Mouse (Mus musculus) heart, postnatal 0 days (tissue): ENCODE results near the gene Mid1. TPM values are rescaled to one million over a fixed set of nuclear protein-coding genes. Genes with fewer than 3 reads are reported as not detected.
A peak's percentile ranks its signal among the peaks of the same experiment; 100 is the strongest.

Experiments
- ATAC-seq: fragments of 200-750 bp; cut with Nextera tagmentation; 2 replicates; pipeline ENCODE4 v1.8.0; 2017; ENCODE audit warnings: low read depth, moderate number of reproducible peaks, moderate library complexity; ENCODE audit not compliant: insufficient read depth
- DNase-seq: peaks from one replicate; pipeline ENCODE4 v3.0.0-alpha.2; 2016; ENCODE audit warnings: low spot score
- H3K27ac ChIP-seq: fragments of 300-500 bp; sonication (generic); 2 replicates; pipeline ENCODE4 v1.5.1; 2014; ENCODE audit warnings: low read depth, mild to moderate bottlenecking
- H3K27me3 ChIP-seq: fragments of 300-500 bp; sonication (generic); 2 replicates; pipeline ENCODE4 v1.6.1; 2014; ENCODE audit warnings: low read length, mixed read lengths; ENCODE audit not compliant: control insufficient read depth, insufficient read depth
- H3K36me3 ChIP-seq: fragments of 300-500 bp; sonication (generic); replicated peaks from 2 replicates; pipeline ENCODE4 v1.6.1; 2014; ENCODE audit warnings: low read length, mixed read lengths; ENCODE audit not compliant: control insufficient read depth, insufficient read depth
- H3K4me1 ChIP-seq: fragments of 300-500 bp; sonication (generic); 2 replicates; pipeline ENCODE4 v1.6.1; 2014; ENCODE audit warnings: antibody characterized with exemption; ENCODE audit not compliant: control insufficient read depth, insufficient read depth
- H3K4me2 ChIP-seq: fragments of 300-500 bp; sonication (generic); 2 replicates; pipeline ENCODE4 v1.6.1; 2014; ENCODE audit warnings: low read depth, mild to moderate bottlenecking, low read length, moderate library complexity
- H3K4me3 ChIP-seq: fragments of 300-500 bp; sonication (generic); 2 replicates; pipeline ENCODE4 v1.5.1; 2014; ENCODE audit warnings: low read depth, low read length
- H3K9ac ChIP-seq: fragments of 300-500 bp; sonication (generic); replicated peaks from 2 replicates; pipeline ENCODE4 v1.6.1; 2014; ENCODE audit warnings: low read depth, low read length, mixed read lengths
- H3K9me3 ChIP-seq: fragments of 300-500 bp; sonication (generic); replicated peaks from 2 replicates; pipeline ENCODE4 v1.6.1; 2016; ENCODE audit warnings: low read length; ENCODE audit not compliant: control insufficient read depth
- CTCF ChIP-seq: IDR thresholded peaks from 2 replicates; pipeline ENCODE4 v1.5.1; 2016; ENCODE audit warnings: antibody characterized with exemption, control low read depth, low read depth
- EP300 ChIP-seq: IDR thresholded peaks from 2 replicates; pipeline ENCODE4 v1.6.1; 2016; ENCODE audit warnings: antibody characterized with exemption, low read depth
- WGBS: fragments of 180-500 bp; shearing (Covaris S2); extraction: QIAGEN DNeasy Blood & Tissue Kit; methylation state at CpG from one replicate; pipeline ENCODE4 v1.1.7; 2014; 5-methylcytosine and 5-hydroxymethylcytosine counted together
- polyA plus RNA-seq: library from polyadenylated mRNA; unstranded; fragments of >200 nt; fragmentation: Nextera tagmentation; extraction: Ambion mirVana; gene quantifications from 2 replicates; pipeline ENCODE4 v1.2.1, GENCODE M21; 2015
- total RNA-seq: library from RNA; depleted of rRNA; stranded (reverse); fragments of >200 nt; gene quantifications from 2 replicates; pipeline ENCODE4 v1.2.3, GENCODE M21; 2014; ENCODE audit warnings: low replicate concordance

Mid1 gene
- total and polyA plus RNA-seq, 2 experiments from 2014 or later: 2.8 to 10.6 TPM

DNA sequence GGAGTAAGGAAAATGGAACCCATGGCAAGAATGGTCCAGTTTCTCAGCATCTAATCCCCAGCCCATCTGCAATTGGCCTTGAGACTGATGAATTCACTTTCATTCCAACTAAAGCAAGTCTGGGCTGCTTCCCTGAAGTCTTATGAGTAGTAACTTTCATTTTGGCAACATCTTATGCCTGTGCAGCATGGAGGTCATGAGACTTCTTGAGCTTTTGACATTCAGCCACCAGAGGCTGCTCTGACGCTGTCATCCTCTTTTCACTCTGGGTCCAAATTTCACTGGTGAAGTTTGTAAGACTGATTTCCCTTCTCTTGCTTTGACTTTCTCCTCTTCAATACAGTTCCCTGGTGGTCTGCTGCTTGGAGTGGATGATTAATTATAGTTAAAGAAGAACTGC, 177.8 kb downstream of the Mid1 start:
- no peak overlapping the region for H3K27ac ChIP-seq
- DNase-seq: no peak

DNA sequence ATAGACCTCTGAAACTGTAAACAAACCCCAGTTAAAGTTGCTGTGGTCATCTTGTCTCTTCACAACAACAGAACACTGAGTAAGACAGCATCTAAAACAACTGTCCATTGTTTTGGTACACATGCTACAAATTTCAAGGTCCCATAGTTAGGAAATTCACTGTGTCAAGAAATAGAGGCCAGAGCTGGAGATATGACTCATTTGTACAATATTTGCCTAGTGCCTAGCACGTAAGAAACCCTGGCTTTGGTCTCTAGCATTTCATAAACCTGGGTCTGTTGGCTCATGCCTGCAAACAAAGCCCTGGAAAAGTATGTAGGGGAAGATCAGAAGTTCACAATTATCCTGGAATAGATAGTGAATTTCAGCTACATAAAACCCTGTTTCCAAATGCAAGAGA, 178.8 kb downstream of the Mid1 start:
- Histone ChIP-seq H3K9ac (no peak overlapping the region), H3K27ac (no peak overlapping the region), H3K36me3 (no peaks in the 10 kb centered on the region), H3K4me1 (no peaks in the 10 kb centered on the region), H3K4me2 (no peak overlapping the region), H3K9me3 (no peaks in the 10 kb centered on the region), H3K27me3 (no peaks in the 10 kb centered on the region; the same call in 1 of the 2 replicates), H3K4me3 (no peak overlapping the region)
- ATAC-seq: no peak
- no peak for TF ChIP-seq CTCF
- TF ChIP-seq EP300: no peak
- no peak for DNase-seq
- WGBS: 54% methylated on average over 1 of the region's 1 CpGs

More for the DNA sequence above, 177.8 kb downstream of the Mid1 start:
- 46% methylated on average over 1 of the region's 1 CpGs for WGBS
- Histone ChIP-seq H3K27me3 (no peaks in the 10 kb centered on the region; the same call in 1 of the 2 replicates), H3K9ac (no peak overlapping the region), H3K36me3 (no peaks in the 10 kb centered on the region), H3K4me1 (no peaks in the 10 kb centered on the region), H3K9me3 (no peaks in the 10 kb centered on the region), H3K4me2 (no peak overlapping the region), H3K4me3 (no peak overlapping the region)
- TF ChIP-seq CTCF (peak; percentile 47), EP300 (no peak)
- no peak; the same call in 1 of the 2 replicates for ATAC-seq

DNA sequence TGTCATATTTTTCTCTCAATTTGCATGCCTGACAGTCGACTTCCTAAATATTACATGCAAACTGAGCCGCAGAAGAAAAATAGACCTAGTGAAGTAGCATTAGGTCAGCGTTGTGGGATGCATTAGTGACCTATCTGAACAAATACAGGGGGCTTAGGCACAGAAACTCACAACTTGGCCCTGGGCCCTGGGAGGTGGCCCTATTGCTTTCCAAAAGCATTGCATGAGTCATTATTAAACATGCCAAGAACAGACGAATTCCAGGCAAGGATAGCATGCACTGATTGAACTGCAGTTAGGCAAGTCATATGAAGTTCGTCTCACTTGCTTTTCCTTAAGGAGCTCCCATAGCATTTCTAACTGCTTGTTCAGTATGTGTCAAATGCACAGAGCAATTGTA, 183.2 kb downstream of the Mid1 start:
- Histone ChIP-seq H3K4me2 (no peak overlapping the region), H3K9me3 (no peaks in the 10 kb centered on the region), H3K36me3 (no peaks in the 10 kb centered on the region), H3K27me3 (no peaks in the 10 kb centered on the region), H3K27ac (no peak overlapping the region), H3K9ac (no peak overlapping the region), H3K4me3 (no peak overlapping the region), H3K4me1 (no peaks in the 10 kb centered on the region)
- WGBS: 53% methylated on average over 5 of the region's 5 CpGs
- TF ChIP-seq EP300 (no peak), CTCF (no peak)
- ATAC-seq (no peak), DNase-seq (no peak)

DNA sequence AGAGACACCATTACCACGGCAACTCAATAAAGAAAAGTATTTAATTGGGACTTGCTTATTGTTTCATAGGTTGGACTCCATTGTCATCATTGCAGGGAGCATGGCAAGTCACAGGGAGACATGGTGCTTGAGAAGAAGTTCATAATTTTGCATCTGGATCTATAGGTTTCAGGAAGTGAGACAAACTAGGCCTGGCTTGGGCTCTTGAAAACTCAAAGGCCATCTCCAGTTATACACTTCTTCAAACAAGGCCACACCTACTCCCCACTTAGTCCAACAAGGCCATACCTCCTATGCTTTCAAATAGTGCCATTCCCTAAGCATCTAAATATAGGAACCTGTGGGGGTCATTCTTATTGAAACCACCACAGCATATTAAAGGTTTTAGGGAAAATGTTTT, 189.5 kb downstream of the Mid1 start:
- H3K27ac ChIP-seq: no peak overlapping the region
- H3K27me3 ChIP-seq: no peaks in the 10 kb centered on the region
- H3K4me2 ChIP-seq: no peak overlapping the region
- TF ChIP-seq EP300 (no peak), CTCF (no peak)
- no peaks in the 10 kb centered on the region for H3K36me3 ChIP-seq
- no peaks in the 10 kb centered on the region for H3K9me3 ChIP-seq
- ATAC-seq (no peak), DNase-seq (no peak)
- no peak overlapping the region for H3K4me3 ChIP-seq
- no peaks in the 10 kb centered on the region for H3K4me1 ChIP-seq
- WGBS: 93% methylated on average over 1 of the region's 1 CpGs
- no peak overlapping the region for H3K9ac ChIP-seq

DNA sequence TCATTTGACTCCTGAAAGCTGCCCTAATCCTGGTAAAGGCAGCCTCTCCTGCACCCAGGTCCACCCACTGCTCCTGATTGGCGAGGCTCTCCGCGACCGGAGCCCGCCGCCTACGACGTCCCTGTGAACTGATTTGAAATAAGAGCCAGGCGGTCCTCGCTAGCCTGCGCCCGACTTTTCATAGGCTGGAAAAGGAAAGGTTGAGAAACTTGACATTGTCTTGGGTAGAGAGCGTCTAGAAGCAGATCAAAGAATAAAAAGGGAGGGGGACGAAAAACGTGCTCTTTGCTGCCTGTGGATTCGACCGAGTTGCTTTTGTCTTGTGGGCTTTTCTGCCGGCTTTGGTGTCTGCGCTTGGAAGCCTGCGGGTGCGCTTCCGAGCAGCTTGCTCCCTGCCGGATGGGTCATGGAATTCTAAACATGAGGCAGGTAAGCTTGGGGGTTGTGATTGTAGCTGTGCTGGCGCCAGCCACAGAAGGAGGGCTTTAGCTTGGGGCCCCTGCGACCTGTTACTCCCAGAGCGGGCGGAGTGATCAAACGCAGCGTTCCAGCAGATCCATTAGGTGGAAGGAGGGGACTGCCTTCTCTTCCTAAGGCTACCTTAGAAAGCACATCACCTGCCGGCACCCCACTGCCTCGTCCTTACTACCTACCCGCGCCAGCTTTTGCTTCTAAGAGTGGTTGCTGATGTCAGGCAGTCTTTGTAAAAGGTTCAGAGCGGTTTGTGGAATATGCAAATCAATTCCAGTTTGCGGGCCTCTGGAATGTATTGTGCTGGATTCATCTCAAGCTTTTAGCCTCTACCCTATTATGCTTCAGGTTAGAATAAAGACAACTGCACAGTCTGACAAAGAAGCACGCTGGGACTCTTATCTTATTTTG, 194.7 kb downstream of the Mid1 start:
- WGBS: 16% methylated on average over 36 of the region's 36 CpGs
- Histone ChIP-seq H3K4me2 (peak overlapping the region; percentile 80), H3K4me1 (no peaks in the 10 kb centered on the region), H3K27ac (peak overlapping the region; percentile 63), H3K4me3 (peak overlapping the region; percentile 57), H3K27me3 (no peaks in the 10 kb centered on the region), H3K36me3 (no peaks in the 10 kb centered on the region), H3K9me3 (no peaks in the 10 kb centered on the region), H3K9ac (peak overlapping the region; percentile 65)
- DNase-seq: peak; percentile 69
- TF ChIP-seq CTCF: no peak
- no peak for TF ChIP-seq EP300
- ATAC-seq: peak; percentile 83
